Mouse (Mus musculus): Measurements from ENCODE around the gene Corin. TPM values are rescaled to one million over a fixed set of nuclear protein-coding genes. Genes with fewer than 3 reads are reported as not detected.

Corin gene
- total RNA-seq, 2 experiments from 2014 or later: 0.32 to 0.34 TPM

GRCm38 (mm10) chr5:72348591-72348990, 155.7 kb downstream of the Corin start:
- intact Hi-C loops (cut with DNase I): no loop called here

GRCm38 (mm10) chr5:72335873-72336272, 168.4 kb downstream of the Corin start:
- intact Hi-C loops (cut with DNase I): no loop called here
- DNase-seq (ENCODE audit: low spot score in 2 of 2): no peak

More at GRCm38 (mm10) chr5:72348591-72348990, 155.7 kb downstream of the Corin start:
- no peak for DNase-seq (ENCODE audit: low spot score in 2 of 2)

- peak in 1 of 2 experiments; percentile 19 for DNase-seq (ENCODE audit: low spot score in 2 of 2)
- intact Hi-C loops (cut with DNase I): no loop called here
These were observed 171.4 kb downstream of the Corin start for GRCm38 (mm10) chr5:72332901-72333300.

GRCm38 (mm10) chr5:72331217-72331616, 173.1 kb downstream of the Corin start:
- no peak for DNase-seq (ENCODE audit: low spot score in 2 of 2)
- intact Hi-C loops (cut with DNase I): no loop called here

- DNase-seq (ENCODE audit: low spot score in 2 of 2): no peak
- intact Hi-C loops (cut with DNase I): no loop called here
These were observed 173.6 kb downstream of the Corin start for GRCm38 (mm10) chr5:72330648-72331047.

GRCm38 (mm10) chr5:72329453-72329852, 174.8 kb downstream of the Corin start:
- no peak for DNase-seq (ENCODE audit: low spot score in 2 of 2)
- intact Hi-C loops (cut with DNase I): no loop called here

GRCm38 (mm10) chr5:72315282-72315681, 189.0 kb downstream of the Corin start:
- intact Hi-C loops (cut with DNase I): no loop called here
- DNase-seq (ENCODE audit: low spot score in 2 of 2): no peak

GRCm38 (mm10) chr5:72298418-72299104, 205.7 kb downstream of the Corin start:
- DNase-seq (ENCODE audit: low spot score in 2 of 2): no peak
- intact Hi-C loops (cut with DNase I): no loop called here

- intact Hi-C loops (cut with DNase I): no loop called here
These were observed 219.2 kb downstream of the Corin start for GRCm38 (mm10) chr5:72285077-72285476.

GRCm38 (mm10) chr5:72282907-72283306, 221.4 kb downstream of the Corin start:
- intact Hi-C loops (cut with DNase I): no loop called here
- DNase-seq (ENCODE audit: low spot score in 2 of 2): no peak

More at GRCm38 (mm10) chr5:72285077-72285476, 219.2 kb downstream of the Corin start:
- no peak for DNase-seq (ENCODE audit: low spot score in 2 of 2)

- no peak for DNase-seq (ENCODE audit: low spot score in 2 of 2)
- intact Hi-C loops (cut with DNase I): loop anchor here (2.0 to 10.0 kb wide), 2 partner anchors 95 to 775 kb away; no protein-coding TSS in a partner anchor
These were observed 234.6 kb downstream of the Corin start for GRCm38 (mm10) chr5:72269652-72270051.

- intact Hi-C loops (cut with DNase I): loop anchor here (2.0 to 10.0 kb wide), 2 partner anchors 94 to 774 kb away; no protein-coding TSS in a partner anchor
- DNase-seq (ENCODE audit: low spot score in 2 of 2): no peak
These were observed 235.1 kb downstream of the Corin start for GRCm38 (mm10) chr5:72269204-72269603.

GRCm38 (mm10) chr5:72266955-72267535, 237.2 kb downstream of the Corin start:
- intact Hi-C loops (cut with DNase I): loop anchor here (10.0 kb wide), 1 partner anchor 772 kb away; no protein-coding TSS in a partner anchor
- no peak for DNase-seq (ENCODE audit: low spot score in 2 of 2)

- intact Hi-C loops (cut with DNase I): loop anchor here (10.0 kb wide), 1 partner anchor 769 kb away; no protein-coding TSS in a partner anchor
- DNase-seq (ENCODE audit: low spot score in 2 of 2): no peak
These were observed 240.0 kb downstream of the Corin start for GRCm38 (mm10) chr5:72264195-72264751.

- no peak for DNase-seq (ENCODE audit: low spot score in 2 of 2)
- intact Hi-C loops (cut with DNase I): loop anchor here (10.0 kb wide), 1 partner anchor 767 kb away; no protein-coding TSS in a partner anchor
These were observed 242.4 kb downstream of the Corin start for GRCm38 (mm10) chr5:72261802-72262324.

GRCm38 (mm10) chr5:72259298-72259621, 245.0 kb downstream of the Corin start:
- DNase-seq (ENCODE audit: low spot score in 2 of 2): no peak
- intact Hi-C loops (cut with DNase I): no loop called here

GRCm38 (mm10) chr5:72258409-72259297, 245.6 kb downstream of the Corin start:
- intact Hi-C loops (cut with DNase I): no loop called here
- DNase-seq (ENCODE audit: low spot score in 2 of 2): no peak

GRCm38 (mm10) chr5:72257084-72257483, 247.2 kb downstream of the Corin start:
- intact Hi-C loops (cut with DNase I): no loop called here
- no peak for DNase-seq (ENCODE audit: low spot score in 2 of 2)

GRCm38 (mm10) chr5:72254958-72255357, 249.3 kb downstream of the Corin start:
- no peak for DNase-seq (ENCODE audit: low spot score in 2 of 2)
- intact Hi-C loops (cut with DNase I): no loop called here

GRCm38 (mm10) chr5:72250180-72250579, 254.1 kb downstream of the Corin start:
- DNase-seq (ENCODE audit: low spot score in 2 of 2): no peak
- intact Hi-C loops (cut with DNase I): no loop called here
